Mouse (Mus musculus) telencephalon, adult 2 months (tissue): ENCODE measurements at regions not wholly inside any gene's neighbourhood (a gene's known extent, or its start where the extent isn't known, plus 50 kb on each side); places are given as distances from the start of the nearest gene placed in this dataset.

ENCODE experiments used
- DNase-seq: peaks from one replicate; pipeline ENCODE4 v3.0.0-alpha.2; 2011; ENCODE audit warnings: low read depth, low spot score

- peak; percentile 39 for DNase-seq
Observed at GRCm38 (mm10) chr11:18413769-18414168, 460.1 kb upstream of the Etaa1 start.

- no peak for DNase-seq
Observed at GRCm38 (mm10) chr11:18408071-18408752, 454.5 kb upstream of the Etaa1 start.

- DNase-seq, result no peak
Observed at GRCm38 (mm10) chr11:18399561-18399960, 445.9 kb upstream of the Etaa1 start.

GRCm38 (mm10) chr11:18396397-18396796 lies 442.7 kb upstream of the Etaa1 start:
- DNase-seq, result no peak

GRCm38 (mm10) chr11:18395631-18396030 lies 442.0 kb upstream of the Etaa1 start:
- DNase-seq, result no peak

GRCm38 (mm10) chr11:18372813-18373332 lies 419.2 kb upstream of the Etaa1 start:
- DNase-seq, result no peak

- no peak for DNase-seq
Observed at GRCm38 (mm10) chr11:18371304-18371703, 417.6 kb upstream of the Etaa1 start.

- DNase-seq, result no peak
Observed at GRCm38 (mm10) chr11:18370861-18371260, 417.2 kb upstream of the Etaa1 start.

GRCm38 (mm10) chr11:18354866-18355265 lies 401.2 kb upstream of the Etaa1 start:
- DNase-seq, result no peak

- no peak for DNase-seq
Observed at GRCm38 (mm10) chr11:18354156-18354555, 400.5 kb upstream of the Etaa1 start.

GRCm38 (mm10) chr11:18347841-18348240 lies 394.2 kb upstream of the Etaa1 start:
- no peak for DNase-seq

- no peak for DNase-seq
Observed at GRCm38 (mm10) chr11:18313510-18314301, 360.0 kb upstream of the Etaa1 start.

GRCm38 (mm10) chr11:18296194-18297125 lies 342.8 kb upstream of the Etaa1 start:
- DNase-seq, result no peak

- no peak for DNase-seq
Observed at GRCm38 (mm10) chr11:18278585-18279136, 325.0 kb upstream of the Etaa1 start.

GRCm38 (mm10) chr11:18272392-18272791 lies 318.7 kb upstream of the Etaa1 start:
- no peak for DNase-seq

GRCm38 (mm10) chr11:18266161-18266560 lies 312.5 kb upstream of the Etaa1 start:
- DNase-seq, result peak; percentile 2

- DNase-seq, result peak; percentile 46
Observed at GRCm38 (mm10) chr11:18262901-18263300, 309.2 kb upstream of the Etaa1 start.

- no peak for DNase-seq
Observed at GRCm38 (mm10) chr11:18249236-18249635, 295.6 kb upstream of the Etaa1 start.

- DNase-seq, result no peak
Observed at GRCm38 (mm10) chr11:18216762-18217161, 263.1 kb upstream of the Etaa1 start.

GRCm38 (mm10) chr11:18173028-18173427 lies 219.4 kb upstream of the Etaa1 start:
- DNase-seq, result no peak

GRCm38 (mm10) chr11:18171207-18171776 lies 217.6 kb upstream of the Etaa1 start:
- no peak for DNase-seq
